Mouse (Mus musculus): Measurements from ENCODE around the gene Ankmy1. TPM values are rescaled to one million over a fixed set of nuclear protein-coding genes. Genes with fewer than 3 reads are reported as not detected.

Ankmy1 gene
- polyA plus RNA-seq, 1 experiment from 2014 or later: 0.16 TPM

DNA sequence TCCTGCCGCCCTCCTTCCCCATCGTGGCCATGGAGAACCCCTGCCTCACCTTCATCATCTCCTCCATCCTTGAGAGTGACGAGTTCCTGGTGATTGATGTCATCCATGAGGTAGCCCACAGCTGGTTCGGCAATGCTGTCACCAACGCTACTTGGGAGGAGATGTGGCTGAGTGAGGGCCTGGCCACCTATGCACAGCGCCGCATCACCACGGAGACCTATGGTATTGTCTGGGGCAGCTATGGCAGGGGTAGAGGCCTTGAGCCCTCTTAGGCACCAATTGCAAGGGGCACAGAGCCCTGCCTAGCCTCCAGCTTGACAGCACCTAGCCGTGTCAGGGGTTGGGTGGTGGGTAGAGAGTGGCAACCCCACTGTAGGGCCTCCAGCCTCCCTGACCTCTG lies 14.0 kb upstream of the Ankmy1 start:
- DNase-seq (ENCODE audit: low spot score) (no peak), ATAC-seq (replicated peaks; ENCODE audit: low FRiP score) (no peak)
- Histone ChIP-seq H3K27me3 (replicated peaks; ENCODE audit: control insufficient read depth, insufficient read depth, low read length) (no peaks in the 10 kb centered on the region), H3K4me3 (ENCODE audit: low read depth, low read length) (no peak overlapping the region), H3K9me3 (ENCODE audit: control insufficient read depth, low read length) (no peaks in the 10 kb centered on the region), H3K4me1 (replicated peaks; ENCODE audit: control insufficient read depth, insufficient read depth, low read length) (peaks cover 5% of the 10 kb centered on the region), H3K27ac (ENCODE audit: low read depth, low read length) (no peak overlapping the region), H3K4me2 (no peak overlapping the region), H3K36me3 (ENCODE audit: control insufficient read depth, insufficient read depth, low read length) (peaks cover 31% of the 10 kb centered on the region), H3K9ac (ENCODE audit: low read depth, low read length) (no peak overlapping the region)
- WGBS: 87% methylated on average over 9 of the region's 9 CpGs

DNA sequence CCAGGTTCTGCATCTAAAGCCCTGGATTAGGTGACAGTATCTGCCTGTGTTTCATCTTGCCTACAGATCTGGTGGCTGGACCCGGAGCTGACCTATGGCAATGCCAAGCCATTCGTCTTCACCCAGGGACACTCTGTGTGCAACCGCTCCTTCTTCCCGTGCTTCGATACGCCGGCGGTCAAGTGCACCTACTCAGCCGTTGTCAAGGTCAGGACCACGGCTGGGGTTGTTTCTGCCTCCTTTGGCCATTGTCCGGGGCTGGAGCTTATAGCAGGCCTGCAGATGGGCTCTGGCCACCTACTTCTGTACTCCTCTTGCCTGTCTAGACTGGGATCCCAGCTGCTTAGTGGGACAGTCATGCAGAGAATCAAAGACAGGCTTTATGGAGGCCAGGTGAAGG lies 12.3 kb upstream of the Ankmy1 start:
- H3K27ac ChIP-seq (ENCODE audit: low read depth, low read length): no peak overlapping the region
- H3K4me1 ChIP-seq (replicated peaks; ENCODE audit: control insufficient read depth, insufficient read depth, low read length): peaks cover 8% of the 10 kb centered on the region
- H3K27me3 ChIP-seq (replicated peaks; ENCODE audit: control insufficient read depth, insufficient read depth, low read length): no peaks in the 10 kb centered on the region
- no peak for ATAC-seq (replicated peaks; ENCODE audit: low FRiP score)
- H3K36me3 ChIP-seq (ENCODE audit: control insufficient read depth, insufficient read depth, low read length): peaks cover 31% of the 10 kb centered on the region
- H3K4me2 ChIP-seq: no peak overlapping the region
- no peak overlapping the region for H3K9ac ChIP-seq (ENCODE audit: low read depth, low read length)
- H3K9me3 ChIP-seq (ENCODE audit: control insufficient read depth, low read length): no peaks in the 10 kb centered on the region
- no peak for DNase-seq (ENCODE audit: low spot score)
- 93% methylated on average over 11 of the region's 11 CpGs for WGBS
- no peak overlapping the region for H3K4me3 ChIP-seq (ENCODE audit: low read depth, low read length)

DNA sequence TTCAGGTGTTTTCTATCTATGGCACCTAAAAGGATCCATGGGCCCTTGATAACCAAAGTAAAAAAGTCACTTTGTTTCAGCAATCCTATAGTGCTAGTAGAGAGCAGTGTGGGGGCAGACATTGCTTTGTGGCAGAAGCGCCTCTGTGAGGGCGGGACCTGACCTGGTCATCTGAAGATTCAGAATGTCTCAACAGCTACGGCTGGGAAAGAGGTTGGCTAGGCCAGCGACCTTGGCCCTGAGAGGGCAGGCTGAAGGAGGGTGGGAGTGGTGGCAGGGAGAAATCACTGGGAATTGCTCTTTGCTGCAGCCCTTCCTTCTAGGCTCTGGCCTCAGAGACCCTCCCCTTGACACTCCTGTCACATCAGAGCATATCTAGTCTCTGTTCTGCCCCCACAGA lies 11.5 kb upstream of the Ankmy1 start:
- H3K27ac ChIP-seq (ENCODE audit: low read depth, low read length): no peak overlapping the region
- H3K9me3 ChIP-seq (ENCODE audit: control insufficient read depth, low read length): no peaks in the 10 kb centered on the region
- H3K9ac ChIP-seq (ENCODE audit: low read depth, low read length): no peak overlapping the region
- 87% methylated on average over 4 of the region's 4 CpGs for WGBS
- H3K4me2 ChIP-seq: no peak overlapping the region
- ATAC-seq (replicated peaks; ENCODE audit: low FRiP score): no peak
- no peaks in the 10 kb centered on the region for H3K27me3 ChIP-seq (replicated peaks; ENCODE audit: control insufficient read depth, insufficient read depth, low read length)
- H3K4me3 ChIP-seq (ENCODE audit: low read depth, low read length): no peak overlapping the region
- H3K4me1 ChIP-seq (replicated peaks; ENCODE audit: control insufficient read depth, insufficient read depth, low read length): peaks cover 13% of the 10 kb centered on the region
- H3K36me3 ChIP-seq (ENCODE audit: control insufficient read depth, insufficient read depth, low read length): peaks cover 27% of the 10 kb centered on the region
- no peak for DNase-seq (ENCODE audit: low spot score)

DNA sequence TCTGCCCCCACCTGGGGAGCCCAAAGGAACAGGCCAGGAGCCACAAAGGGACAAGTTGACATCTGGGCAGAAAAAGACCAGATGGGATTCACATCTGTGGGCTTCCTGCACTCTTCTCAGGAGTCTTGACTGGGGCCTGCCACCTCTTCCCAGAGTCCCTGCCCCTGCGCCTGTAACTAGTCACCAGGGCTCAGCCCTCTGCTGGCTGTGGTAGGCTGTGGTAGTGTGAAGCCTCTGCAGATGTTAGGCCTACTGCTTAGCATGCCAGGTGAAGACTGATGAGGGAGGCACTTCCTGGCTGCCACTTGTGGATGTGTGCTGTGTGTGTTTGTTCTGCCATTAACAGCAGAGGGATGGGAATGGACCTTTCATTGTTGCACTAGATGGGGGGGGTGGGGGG lies 9.6 kb upstream of the Ankmy1 start:
- Histone ChIP-seq H3K9ac (ENCODE audit: low read depth, low read length) (no peak overlapping the region; the same call in 1 of the 2 replicates), H3K4me1 (replicated peaks; ENCODE audit: control insufficient read depth, insufficient read depth, low read length) (peaks cover 20% of the 10 kb centered on the region), H3K4me3 (ENCODE audit: low read depth, low read length) (peak overlapping the region; percentile 82; the same call in 1 of the 2 replicates), H3K9me3 (ENCODE audit: control insufficient read depth, low read length) (no peaks in the 10 kb centered on the region), H3K27me3 (replicated peaks; ENCODE audit: control insufficient read depth, insufficient read depth, low read length) (no peaks in the 10 kb centered on the region), H3K36me3 (ENCODE audit: control insufficient read depth, insufficient read depth, low read length) (peaks cover 11% of the 10 kb centered on the region; the same call in 1 of the 2 replicates), H3K27ac (ENCODE audit: low read depth, low read length) (no peak overlapping the region), H3K4me2 (peak overlapping the region; percentile 80)
- ATAC-seq (replicated peaks; ENCODE audit: low FRiP score) (no peak), DNase-seq (ENCODE audit: low spot score) (no peak)
- WGBS: 50% methylated on average over 1 of the region's 1 CpGs

DNA sequence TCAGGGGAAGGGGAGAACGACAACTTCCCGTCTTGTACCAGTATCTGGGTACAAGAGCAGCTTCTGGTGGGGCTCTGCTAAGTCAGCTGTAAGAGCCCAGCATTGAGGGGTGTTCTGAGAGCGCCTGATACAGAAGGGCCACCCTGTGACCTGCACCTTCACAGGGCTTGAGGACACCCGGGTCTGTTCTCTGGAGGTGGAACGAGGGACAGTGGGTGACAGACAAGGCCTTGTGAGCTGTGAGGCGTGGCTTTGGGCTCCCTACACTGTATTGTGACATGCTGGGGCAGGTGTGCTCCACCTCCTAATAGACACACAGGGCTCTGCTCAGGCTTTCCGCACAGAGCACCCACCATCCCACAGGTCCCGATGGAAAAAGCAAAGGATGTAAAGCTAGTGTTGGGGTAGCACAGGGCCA lies 9.0 kb upstream of the Ankmy1 start:
- WGBS: 48% methylated on average over 8 of the region's 8 CpGs
- ATAC-seq (replicated peaks; ENCODE audit: low FRiP score) (no peak), DNase-seq (ENCODE audit: low spot score) (no peak)
- Histone ChIP-seq H3K4me2 (peak overlapping the region; percentile 80), H3K9ac (ENCODE audit: low read depth, low read length) (peak overlapping the region; percentile 85), H3K27ac (ENCODE audit: low read depth, low read length) (no peak overlapping the region), H3K4me3 (ENCODE audit: low read depth, low read length) (peak overlapping the region; percentile 82), H3K36me3 (ENCODE audit: control insufficient read depth, insufficient read depth, low read length) (peaks cover 8% of the 10 kb centered on the region; the same call in 1 of the 2 replicates), H3K4me1 (replicated peaks; ENCODE audit: control insufficient read depth, insufficient read depth, low read length) (peaks cover 20% of the 10 kb centered on the region), H3K9me3 (ENCODE audit: control insufficient read depth, low read length) (no peaks in the 10 kb centered on the region), H3K27me3 (replicated peaks; ENCODE audit: control insufficient read depth, insufficient read depth, low read length) (no peaks in the 10 kb centered on the region)

DNA sequence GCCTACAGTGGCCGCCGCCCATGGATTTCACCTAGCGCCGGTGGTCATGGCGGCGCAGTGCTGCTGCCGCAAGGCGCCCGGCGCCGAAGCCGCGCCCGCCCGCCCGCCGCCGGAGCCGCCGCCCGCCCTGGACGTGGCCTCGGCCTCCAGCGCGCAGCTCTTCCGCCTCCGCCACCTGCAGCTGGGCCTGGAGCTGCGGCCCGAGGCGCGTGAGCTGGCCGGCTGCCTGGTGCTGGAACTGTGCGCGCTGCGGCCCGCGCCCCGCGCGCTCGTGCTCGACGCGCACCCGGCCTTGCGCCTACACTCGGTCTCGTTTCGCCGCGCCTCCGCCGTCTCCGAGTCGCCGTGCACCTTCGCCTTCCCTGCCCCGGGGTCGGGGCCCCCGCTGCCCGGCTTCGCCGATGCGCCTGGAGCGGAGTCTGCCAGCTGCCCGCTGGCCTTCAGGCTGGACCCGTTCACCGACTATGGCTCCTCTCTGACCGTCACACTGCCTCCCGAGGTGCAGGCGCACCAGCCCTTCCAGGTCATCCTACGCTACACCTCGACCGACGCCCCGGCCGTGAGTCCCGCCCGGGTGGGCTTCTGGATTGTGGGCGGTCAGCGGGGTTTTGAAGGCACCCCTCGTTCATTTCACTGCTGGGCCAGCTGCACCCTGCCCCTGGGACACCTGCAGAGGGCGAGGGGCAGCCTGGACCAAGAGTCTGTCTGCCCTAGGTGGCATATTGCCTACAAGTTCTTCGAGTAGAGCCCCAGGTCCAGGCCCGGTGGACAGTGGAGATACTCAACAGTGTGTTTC lies 8.4 kb upstream of the Ankmy1 start:
- Histone ChIP-seq H3K4me3 (ENCODE audit: low read depth, low read length) (peak overlapping the region; percentile 82), H3K9me3 (ENCODE audit: control insufficient read depth, low read length) (no peaks in the 10 kb centered on the region), H3K4me1 (replicated peaks; ENCODE audit: control insufficient read depth, insufficient read depth, low read length) (peaks cover 23% of the 10 kb centered on the region), H3K27ac (ENCODE audit: low read depth, low read length) (peak overlapping the region; percentile 77), H3K9ac (ENCODE audit: low read depth, low read length) (peak overlapping the region; percentile 85), H3K27me3 (replicated peaks; ENCODE audit: control insufficient read depth, insufficient read depth, low read length) (no peaks in the 10 kb centered on the region), H3K36me3 (ENCODE audit: control insufficient read depth, insufficient read depth, low read length) (peaks cover 4% of the 10 kb centered on the region; the same call in 1 of the 2 replicates), H3K4me2 (peak overlapping the region; percentile 80)
- DNase-seq (ENCODE audit: low spot score) (peak; percentile 55), ATAC-seq (replicated peaks; ENCODE audit: low FRiP score) (peak; percentile 16)
- WGBS: 2% methylated on average over 64 of the region's 85 CpGs

DNA sequence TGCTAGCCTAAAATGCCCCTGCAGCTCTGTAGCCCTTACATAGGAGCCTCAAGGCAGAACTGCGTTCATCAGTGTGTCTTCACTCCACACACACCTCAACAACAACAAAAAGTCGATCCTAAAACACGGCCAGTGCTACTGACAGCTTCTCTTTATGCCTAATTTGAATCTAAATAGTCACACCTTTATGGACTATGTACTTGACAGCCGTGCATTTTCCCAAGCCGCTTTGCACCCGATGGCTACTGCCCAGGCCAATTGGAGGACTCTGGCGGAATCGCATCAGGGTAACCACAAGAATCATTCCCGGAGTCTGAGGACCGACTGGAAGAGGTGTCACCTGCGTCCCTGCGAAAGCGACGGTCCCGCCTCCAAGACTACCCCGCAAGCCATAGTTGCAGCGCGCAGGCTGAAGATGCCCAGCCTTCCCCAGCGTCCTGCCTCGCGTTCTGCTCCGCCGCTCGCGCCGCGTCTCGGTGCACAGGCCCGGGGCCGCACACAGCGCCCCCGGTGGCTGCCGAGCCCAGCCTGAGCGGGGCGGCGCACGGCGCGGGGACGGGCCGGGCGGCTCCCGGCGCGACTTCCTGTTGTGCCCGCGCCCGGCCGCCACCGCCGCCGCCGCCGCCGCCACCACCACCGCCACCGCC lies 7.7 kb upstream of the Ankmy1 start, which contains the start of gene Rnpepl1:
TSS of gene Rnpepl1 (plus strand) at position 545 of the 647 bp plus-strand sequence.
- Histone ChIP-seq H3K4me1 (replicated peaks; ENCODE audit: control insufficient read depth, insufficient read depth, low read length) (peaks cover 23% of the 10 kb centered on the region), H3K36me3 (ENCODE audit: control insufficient read depth, insufficient read depth, low read length) (no peaks in the 10 kb centered on the region), H3K27ac (ENCODE audit: low read depth, low read length) (peak within 1 kb of the TSS; percentile 77), H3K9ac (ENCODE audit: low read depth, low read length) (peak within 1 kb of the TSS; percentile 85), H3K9me3 (ENCODE audit: control insufficient read depth, low read length) (no peaks in the 10 kb centered on the region), H3K27me3 (replicated peaks; ENCODE audit: control insufficient read depth, insufficient read depth, low read length) (no peaks in the 10 kb centered on the region), H3K4me2 (peak within 1 kb of the TSS; percentile 80), H3K4me3 (ENCODE audit: low read depth, low read length) (peak within 1 kb of the TSS; percentile 82)
- ATAC-seq (replicated peaks; ENCODE audit: low FRiP score): peak; percentile 74
- under 1% methylated on average over 43 of the region's 57 CpGs for WGBS
- peak; percentile 74 for DNase-seq (ENCODE audit: low spot score)

DNA sequence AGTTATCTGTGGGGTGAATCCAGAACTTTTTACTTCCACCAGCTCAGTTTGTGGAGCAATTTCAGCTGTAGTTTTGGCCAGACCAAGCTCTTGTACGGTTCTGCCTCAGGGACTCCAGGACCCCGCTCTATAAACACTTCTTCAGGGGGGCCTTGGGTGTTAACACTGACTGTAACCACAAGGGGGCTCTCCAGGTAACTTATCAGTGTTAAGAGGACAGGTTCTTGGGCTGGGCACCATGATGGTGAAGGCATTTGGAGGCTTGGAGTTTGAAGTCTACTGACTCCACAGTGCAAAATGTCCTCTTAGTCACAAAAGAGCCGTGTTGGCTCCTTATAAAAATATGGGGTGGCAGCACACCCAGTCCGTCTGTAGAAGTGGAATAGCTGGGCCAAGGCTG lies 6.4 kb upstream of the Ankmy1 start:
- Histone ChIP-seq H3K9me3 (ENCODE audit: control insufficient read depth, low read length) (no peaks in the 10 kb centered on the region), H3K4me1 (replicated peaks; ENCODE audit: control insufficient read depth, insufficient read depth, low read length) (peaks cover 23% of the 10 kb centered on the region)
- WGBS: 68% methylated on average over 4 of the region's 4 CpGs

More for the DNA sequence above, 6.4 kb upstream of the Ankmy1 start:
- no peak overlapping the region for H3K4me3 ChIP-seq (ENCODE audit: low read depth, low read length)
- no peak for DNase-seq (ENCODE audit: low spot score)
- H3K27me3 ChIP-seq (replicated peaks; ENCODE audit: control insufficient read depth, insufficient read depth, low read length): no peaks in the 10 kb centered on the region
- no peak for ATAC-seq (replicated peaks; ENCODE audit: low FRiP score)
- no peak overlapping the region for H3K9ac ChIP-seq (ENCODE audit: low read depth, low read length)
- no peaks in the 10 kb centered on the region for H3K36me3 ChIP-seq (ENCODE audit: control insufficient read depth, insufficient read depth, low read length)
- no peak overlapping the region for H3K4me2 ChIP-seq
- H3K27ac ChIP-seq (ENCODE audit: low read depth, low read length): no peak overlapping the region

All from liver, embryonic 11.5 days (tissue).